ENCODE assay signal across 10 mouse cellular contexts in genomic region chr6:147090191-147090590, GRCm38 (mm10). TPM values are rescaled to one million over a fixed set of nuclear protein-coding genes. Genes with fewer than 3 reads are reported as not detected.
DNase-seq lines count a peak whose midpoint lies in the region; ATAC-seq and TF ChIP-seq lines count a peak whose summit lies in the region.
"Had no signal": no experiment of that assay in that cellular context is flagged by ENCODE, and none has a peak within 500 bp of the region (broad histone marks: within the 10 kb centered on the region; RNA-seq: fewer than 3 reads in every experiment).

No protein-coding gene starts in this region.

- intact Hi-C loops in heart, postnatal 36 days (cut with DNase I), result no loop called here

- no peak overlapping the region for H3K9ac ChIP-seq in heart, embryonic 13.5 days
- no peak overlapping the region for H3K9ac ChIP-seq in liver, embryonic 12.5 days

- 73% methylated on average over 5 of the region's 5 CpGs for WGBS in heart, embryonic 13.5 days
- WGBS in forebrain, embryonic 10.5 days, result 69% methylated on average over 5 of the region's 5 CpGs
- WGBS in liver, embryonic 12.5 days (ENCODE audit: insufficient replicate concordance), result 69% methylated on average over 5 of the region's 5 CpGs

- H3K27ac ChIP-seq in heart, embryonic 13.5 days (replicated peaks), result no peak overlapping the region
- H3K27ac ChIP-seq in forebrain, embryonic 10.5 days, result 0 out of 2 replicates have a peak overlapping the region, but pooled peaks have one; percentile 94
- no peak overlapping the region for H3K27ac ChIP-seq in liver, embryonic 12.5 days

- H3K4me3 ChIP-seq in heart, embryonic 13.5 days, result peak overlapping the region; percentile 78; the same call in 1 of the 2 replicates
- peak overlapping the region; percentile 89 for H3K4me3 ChIP-seq in E14TG2a.4 (replicated peaks; ENCODE audit: low read length)
- peak overlapping the region; percentile 76 for H3K4me3 ChIP-seq in forebrain, embryonic 10.5 days
- H3K4me3 ChIP-seq in liver, embryonic 12.5 days, result 0 out of 2 replicates have a peak overlapping the region, but pooled peaks have one; percentile 77

- H3K9me3 ChIP-seq in heart, embryonic 13.5 days, result no peaks in the 10 kb centered on the region
- H3K9me3 ChIP-seq in E14TG2a.4 (ENCODE audit: low read length), result no peaks in the 10 kb centered on the region
- no peaks in the 10 kb centered on the region for H3K9me3 ChIP-seq in forebrain, embryonic 10.5 days
- no peaks in the 10 kb centered on the region for H3K9me3 ChIP-seq in liver, embryonic 12.5 days (replicated peaks)

- no peak for TF ChIP-seq CTCF in E14TG2a.4 (conservative IDR thresholded peaks at IDR 0.05; ENCODE audit: low read length)

- peaks cover 13% of the 10 kb centered on the region; the same call in 1 of the 2 replicates for H3K27me3 ChIP-seq in heart, embryonic 13.5 days (replicated peaks)
- peaks cover 3% of the 10 kb centered on the region; the same call in 1 of the 2 replicates for H3K27me3 ChIP-seq in E14TG2a.4 (ENCODE audit: insufficient read depth, low read length)
- H3K27me3 ChIP-seq in forebrain, embryonic 10.5 days (ENCODE audit: poor library complexity, severe bottlenecking), result peaks cover 37% of the 10 kb centered on the region
- peaks cover 26% of the 10 kb centered on the region for H3K27me3 ChIP-seq in liver, embryonic 12.5 days (replicated peaks)

- H3K36me3 ChIP-seq in heart, embryonic 13.5 days, result peaks cover 14% of the 10 kb centered on the region
- H3K36me3 ChIP-seq in E14TG2a.4 (ENCODE audit: insufficient read depth, low read length), result peaks cover 15% of the 10 kb centered on the region
- H3K36me3 ChIP-seq in forebrain, embryonic 10.5 days (replicated peaks), result peaks cover 15% of the 10 kb centered on the region
- peaks cover 13% of the 10 kb centered on the region for H3K36me3 ChIP-seq in liver, embryonic 12.5 days

- H3K4me1 ChIP-seq in heart, embryonic 13.5 days, result peaks cover 45% of the 10 kb centered on the region
- H3K4me1 ChIP-seq in E14TG2a.4 (replicated peaks; ENCODE audit: low read depth, low read length), result peaks cover 64% of the 10 kb centered on the region
- H3K4me1 ChIP-seq in forebrain, embryonic 10.5 days, result peaks cover 71% of the 10 kb centered on the region
- H3K4me1 ChIP-seq in liver, embryonic 12.5 days, result peaks cover 36% of the 10 kb centered on the region

- H3K4me2 ChIP-seq in heart, embryonic 13.5 days, result peak overlapping the region; percentile 95
- peak overlapping the region; percentile 86 for H3K4me2 ChIP-seq in liver, embryonic 12.5 days

- DNase-seq in heart, postnatal 36 days, result no peak
- DNase-seq in forebrain, embryonic 10.5 days (ENCODE audit: extremely low spot score, low spot score), result no peak
- DNase-seq in urinary bladder, postnatal 10 days (ENCODE audit: low spot score), result no peak
- no peak for DNase-seq in natural killer cell, adult 2 months (ENCODE audit: low spot score in 2 of 2)
- DNase-seq in ovary, postnatal 36 days (ENCODE audit: low spot score), result no peak
- DNase-seq: adrenal gland, postnatal 25 days had no signal

- ATAC-seq in heart, embryonic 13.5 days (ENCODE audit: extremely low read depth, insufficient number of reproducible peaks, low FRiP score, low TSS enrichment), result no peak
- ATAC-seq in liver, embryonic 12.5 days, result no peak

RNA-seq across cellular contexts. Expression of gene Klhl42, which starts 1.0 kb away (rescaled TPM):
- polyA plus RNA-seq in heart, embryonic 13.5 days (2015; fragmentation: Nextera tagmentation; extraction: Ambion mirVana), result 3.6 and 3.9 TPM in 2 replicates
- total RNA-seq in heart, postnatal 36 days (2021), result 1 to 10 TPM; 5.7 to 6.9 TPM
- polyA plus RNA-seq in forebrain, embryonic 10.5 days (2016; fragmentation: Nextera tagmentation; extraction: Ambion mirVana), result 4.7 and 5.1 TPM in 2 replicates
- 3.6 and 4.1 TPM in 2 replicates for polyA plus RNA-seq in liver, embryonic 12.5 days (2016; fragmentation: Nextera tagmentation; extraction: Ambion mirVana)

RNA-seq across cellular contexts. Expression of gene Mansc4, which starts 3.4 kb away (rescaled TPM):
- polyA plus RNA-seq in heart, embryonic 13.5 days (2015; fragmentation: Nextera tagmentation; extraction: Ambion mirVana), result 0.48 and 0.51 TPM in 2 replicates
- total RNA-seq in heart, postnatal 36 days (2021), result not detected
- polyA plus RNA-seq in forebrain, embryonic 10.5 days (2016; fragmentation: Nextera tagmentation; extraction: Ambion mirVana), result 1.1 and 1.5 TPM in 2 replicates
- 0.11 and 0.16 TPM in 2 replicates for polyA plus RNA-seq in liver, embryonic 12.5 days (2016; fragmentation: Nextera tagmentation; extraction: Ambion mirVana)
- total RNA-seq: adrenal gland, postnatal 25 days; hematopoietic stem cell, adult 5-6 weeks had no signal

RNA-seq across cellular contexts. Expression of gene Mrps35, which starts 47.6 kb away (rescaled TPM):
- polyA plus RNA-seq in heart, embryonic 13.5 days (2015; fragmentation: Nextera tagmentation; extraction: Ambion mirVana), result 123 and 139 TPM in 2 replicates
- 100 to 1,000 TPM; 195 to 200 TPM for total RNA-seq in heart, postnatal 36 days (2021)
- polyA plus RNA-seq in forebrain, embryonic 10.5 days (2016; fragmentation: Nextera tagmentation; extraction: Ambion mirVana), result 122 and 134 TPM in 2 replicates
- 72.2 and 77.2 TPM in 2 replicates for polyA plus RNA-seq in liver, embryonic 12.5 days (2016; fragmentation: Nextera tagmentation; extraction: Ambion mirVana)

RNA-seq across cellular contexts. Expression of gene Rep15, which starts 57.8 kb away (rescaled TPM):
- polyA plus RNA-seq in heart, embryonic 13.5 days (2015; fragmentation: Nextera tagmentation; extraction: Ambion mirVana), result 0.60 and 1.1 TPM in 2 replicates
- total RNA-seq in heart, postnatal 36 days (2021), result 1 to 10 TPM in 1 of 2 experiments, under 1 TPM in 1; 0.87 to 1.2 TPM
- polyA plus RNA-seq in forebrain, embryonic 10.5 days (2016; fragmentation: Nextera tagmentation; extraction: Ambion mirVana), result 1.3 TPM in 2 replicates
- 0.87 and 0.91 TPM in 2 replicates for polyA plus RNA-seq in liver, embryonic 12.5 days (2016; fragmentation: Nextera tagmentation; extraction: Ambion mirVana)
- total RNA-seq: hematopoietic stem cell, adult 5-6 weeks had no signal
